Mouse (Mus musculus): ENCODE results near the gene Hsp90b1. TPM values are rescaled to one million over a fixed set of nuclear protein-coding genes. Genes with fewer than 3 reads are reported as not detected.
A peak's percentile ranks its signal among the peaks of the same experiment; 100 is the strongest.
"Not testable (repeated sequence)": the region's sequence is repeated elsewhere in the genome, so short reads cannot be mapped to it uniquely, and the experiment has no call there.

Gene Hsp90b1
- 100 to 1,000 TPM; 155 to 192 TPM for total RNA-seq (2021)
- long read RNA-seq, experiment 1, transcript Hsp90b1-201 (18 exons, 2,825 nt): major isoform, 96 of 115 reads
- long read RNA-seq, experiment 1, partial matches to known transcripts: 15 of 115 reads
- long read RNA-seq, experiment 1, other reads (novel, unspliced or antisense): 4 of 115 reads
- long read RNA-seq, experiment 2, transcript Hsp90b1-201 (18 exons, 2,825 nt): major isoform, 85 of 111 reads
- long read RNA-seq, experiment 2, partial matches to known transcripts: 18 of 111 reads
- long read RNA-seq, experiment 2, other reads (novel, unspliced or antisense): 8 of 111 reads

- DNase-seq: peak; percentile 94
Measured at GRCm38 (mm10) chr10:86705318-86705921, at the start of gene Hsp90b1, which contains the start of gene Ttc41. Gene Hsp90b1, minus strand, starts transcription at chr10:86705509. Gene Ttc41, plus strand, starts transcription at chr10:86705811.

- no peak for DNase-seq
Measured at GRCm38 (mm10) chr10:86744306-86744705, 39.0 kb upstream of the Hsp90b1 start.

- DNase-seq: no peak
Measured at GRCm38 (mm10) chr10:86742918-86743317, 37.6 kb upstream of the Hsp90b1 start.

DNA sequence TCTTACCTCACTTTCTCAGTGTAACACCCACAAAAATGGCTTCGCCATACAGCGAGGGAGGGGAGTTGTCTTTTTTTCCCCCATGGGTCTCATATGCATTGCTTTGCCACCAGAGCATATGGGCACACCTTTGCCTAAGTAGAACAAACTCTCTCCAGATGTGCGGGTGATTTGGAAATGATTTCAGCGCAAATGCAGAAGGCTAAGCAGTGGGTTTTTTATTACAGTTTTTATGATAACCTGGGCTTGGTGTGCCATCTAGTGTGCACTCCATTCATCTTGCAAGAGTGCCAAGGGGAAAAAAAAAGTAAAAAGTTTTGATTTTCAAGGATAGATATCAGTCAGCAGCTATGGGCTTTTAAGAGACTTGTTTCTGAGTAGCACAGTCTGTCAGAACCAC lies 29.7 kb upstream of the Hsp90b1 start:
- no peak for DNase-seq

- DNase-seq: no peak
Measured at GRCm38 (mm10) chr10:86731500-86731863, 26.2 kb upstream of the Hsp90b1 start.

DNA sequence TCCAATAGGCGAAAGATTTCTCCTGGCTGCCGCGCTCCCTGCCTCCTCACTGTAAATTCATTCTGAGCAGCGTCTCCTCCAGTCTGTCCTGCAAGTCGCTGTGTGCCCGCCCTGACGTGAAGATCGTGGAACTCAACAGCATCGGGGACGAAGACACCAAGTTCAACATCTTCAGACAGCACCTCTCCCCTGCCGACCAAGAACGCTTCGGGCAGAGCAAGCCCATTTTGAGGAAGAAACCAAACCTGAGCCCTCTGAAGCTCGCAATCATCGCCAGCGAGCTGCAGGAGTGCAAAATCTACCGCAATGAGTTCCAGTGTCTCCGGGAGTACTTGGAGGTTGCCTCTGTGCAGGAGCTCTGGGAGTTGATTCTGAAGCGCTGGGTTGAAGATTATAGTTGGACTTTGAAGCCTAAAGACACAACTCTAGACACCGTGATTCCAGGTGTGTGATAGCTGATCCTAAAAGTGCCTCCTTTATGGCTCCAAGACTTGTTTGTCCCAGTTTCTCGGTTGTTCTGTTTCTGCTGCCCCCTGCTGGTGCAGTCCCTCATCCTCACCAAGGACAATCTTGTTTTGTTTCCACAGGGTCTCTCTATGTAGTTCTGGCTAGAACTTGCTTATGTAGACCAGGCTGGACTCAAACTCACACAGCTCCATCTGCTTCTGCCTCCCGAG lies 25.7 kb upstream of the Hsp90b1 start:
- DNase-seq: peak; percentile 85

GRCm38 (mm10) chr10:86728176-86728575 lies 22.9 kb upstream of the Hsp90b1 start:
- DNase-seq: no peak

DNA sequence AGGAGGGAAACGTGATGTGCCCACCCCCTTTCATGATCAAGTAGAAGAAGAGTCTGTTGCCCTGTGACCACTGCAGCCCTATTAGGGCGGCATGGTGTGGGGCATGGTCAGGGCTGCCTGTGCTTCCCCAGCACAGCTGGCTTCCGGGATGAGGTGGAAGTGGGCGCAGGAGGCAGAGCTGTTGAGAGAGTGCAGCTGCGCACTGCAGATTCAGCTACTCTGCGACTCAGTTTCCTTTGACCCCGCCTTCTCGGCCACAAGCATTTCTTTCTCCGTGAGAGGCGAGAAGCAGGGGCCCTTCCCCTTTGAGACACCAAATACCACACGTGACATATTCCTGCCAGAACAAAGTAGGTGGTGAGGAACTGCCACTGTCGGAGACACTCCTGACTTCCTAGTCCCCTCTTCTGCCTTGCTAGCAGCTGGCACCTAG lies 22.3 kb upstream of the Hsp90b1 start:
- DNase-seq: peak; percentile 19

GRCm38 (mm10) chr10:86712156-86712555 lies 6.8 kb upstream of the Hsp90b1 start:
- DNase-seq: no peak

- DNase-seq: no peak
Measured at GRCm38 (mm10) chr10:86707134-86707533, 1.8 kb upstream of the Hsp90b1 start.

DNA sequence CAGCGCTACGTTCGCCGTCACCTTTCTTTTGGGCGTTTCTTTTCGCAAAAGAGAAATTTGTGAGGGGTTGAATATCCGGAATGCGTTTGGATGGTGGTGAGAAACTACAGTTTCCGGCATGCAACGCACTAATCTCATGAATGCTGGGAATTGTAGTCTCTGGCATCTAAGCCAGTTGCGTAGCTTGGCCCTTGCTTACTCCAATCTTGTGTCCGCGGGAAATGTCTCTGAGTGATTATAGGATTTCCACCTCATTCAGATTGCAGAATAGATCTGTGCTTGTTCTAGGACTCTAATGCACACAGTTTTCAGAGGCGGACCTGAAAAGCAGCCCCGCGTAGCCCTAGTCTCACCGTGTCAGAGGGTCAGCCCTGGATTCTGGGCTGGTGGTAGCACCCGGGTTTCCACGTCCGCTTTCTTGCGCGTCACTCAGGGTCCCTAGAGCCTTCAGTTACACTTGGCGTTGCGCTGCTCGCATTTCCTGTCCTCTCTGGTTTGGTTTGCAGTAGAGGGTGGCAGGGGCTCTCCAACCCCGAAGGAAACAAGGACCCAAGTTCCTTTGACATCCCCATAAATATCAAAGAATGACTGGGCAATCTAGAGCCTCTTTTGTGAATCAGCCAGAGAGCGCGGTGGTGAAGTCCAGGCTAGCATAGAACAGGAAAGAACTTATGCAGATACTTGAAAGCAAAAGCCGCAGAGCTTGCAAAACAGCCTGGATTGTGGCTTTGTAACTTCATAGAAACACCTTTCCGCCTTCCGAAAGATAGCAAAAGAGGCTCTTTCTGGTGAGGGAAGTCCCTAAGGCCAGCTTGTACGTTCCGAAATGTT lies 828 bp upstream of the Hsp90b1 start:
- DNase-seq: peak; percentile 63

DNA sequence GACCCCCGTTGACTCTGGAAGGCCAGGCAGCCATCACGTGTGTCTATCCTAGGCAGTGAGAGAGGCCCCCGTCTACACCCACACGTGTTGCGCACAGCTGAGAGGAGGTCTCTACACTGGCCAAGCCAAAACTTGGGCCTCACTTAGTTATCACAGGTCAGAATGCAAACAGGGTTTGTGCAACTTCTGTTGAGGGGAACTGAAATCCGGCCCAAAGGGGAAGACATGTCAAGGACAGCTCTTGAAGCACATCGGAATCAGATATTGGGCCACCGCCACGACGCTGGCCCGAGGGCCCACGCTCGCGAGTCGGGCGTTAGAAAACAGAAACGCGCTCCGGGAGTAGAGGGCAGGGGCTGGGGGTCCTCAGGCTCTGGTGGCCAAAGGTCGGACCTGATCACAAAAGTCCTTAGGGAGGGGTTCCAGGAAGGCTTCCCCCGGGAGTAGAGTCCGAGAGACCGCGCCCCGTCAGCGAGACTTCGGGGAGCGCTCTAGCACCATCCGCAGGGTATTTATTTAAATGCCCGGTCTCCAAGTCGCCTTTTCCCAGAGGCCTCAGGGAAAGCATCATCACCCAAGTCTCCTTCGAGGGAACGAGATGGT lies 619 bp downstream of the Hsp90b1 start:
- peak; percentile 30 for DNase-seq

DNA sequence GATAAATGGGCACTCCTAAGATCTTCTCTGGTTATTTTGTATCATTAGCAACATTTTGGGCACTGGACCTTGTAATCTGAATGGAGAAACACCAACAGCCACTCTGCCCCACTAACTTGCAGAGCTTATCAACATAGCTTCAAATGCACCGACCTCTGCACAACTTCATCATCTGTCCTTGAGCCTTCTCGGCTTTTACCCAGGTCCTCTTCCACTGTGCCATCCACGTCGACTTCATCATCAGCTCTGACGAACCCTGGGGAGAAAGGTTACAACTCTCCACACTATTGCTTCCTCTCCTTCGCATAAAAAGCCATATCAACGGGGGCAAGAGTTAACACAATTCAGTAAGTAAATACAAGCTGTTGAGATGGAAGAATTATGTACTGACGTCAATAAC lies 1.2 kb downstream of the Hsp90b1 start:
- DNase-seq: no peak

DNA sequence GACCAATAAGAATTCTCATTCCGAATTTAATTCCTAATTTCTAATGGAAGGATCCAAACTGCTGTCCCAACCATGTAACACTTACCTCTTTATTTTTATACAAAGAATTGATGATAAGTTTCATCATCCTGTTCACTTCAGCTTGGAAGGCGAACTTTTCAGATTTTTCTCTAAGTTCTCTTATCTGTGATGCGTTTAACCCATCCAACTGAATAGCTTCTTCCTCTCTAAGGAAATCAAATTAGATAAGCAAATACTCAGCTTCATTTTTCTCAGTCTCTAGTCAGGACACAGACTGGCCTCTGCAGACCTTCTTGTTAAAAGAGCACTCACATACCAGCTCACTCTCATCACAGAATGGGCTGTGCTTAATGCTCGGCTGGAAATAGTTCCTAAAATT lies 1.9 kb downstream of the Hsp90b1 start:
- DNase-seq: no peak

DNA sequence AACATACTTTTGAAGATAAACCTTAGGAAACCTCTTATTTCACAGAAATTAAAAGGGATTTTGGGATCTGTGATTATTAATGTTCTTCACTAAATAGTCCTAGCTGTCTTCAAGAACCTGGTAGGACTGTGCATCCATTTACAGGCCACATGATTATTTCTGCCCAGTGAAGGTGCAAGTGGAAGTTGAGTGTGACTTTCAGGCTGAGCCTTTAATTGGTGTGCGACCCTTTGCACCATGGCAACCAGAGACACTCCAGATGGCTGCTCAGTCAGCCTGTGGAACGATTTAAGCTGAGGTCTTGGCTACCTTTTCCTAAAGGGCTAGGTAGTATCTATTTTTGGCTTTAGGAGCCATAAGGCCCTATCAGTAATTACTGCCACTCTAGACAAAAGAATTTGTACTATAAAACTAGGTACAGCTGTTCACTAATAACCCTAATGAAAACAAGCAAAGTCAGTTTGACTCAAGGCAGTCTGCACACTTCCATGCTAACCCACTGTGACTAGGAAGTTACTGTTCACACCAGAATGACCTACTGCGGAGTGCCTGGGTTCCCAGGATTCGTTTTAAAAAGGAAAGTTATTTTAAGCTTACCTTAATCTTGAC lies 2.9 kb downstream of the Hsp90b1 start:
- DNase-seq: no peak

GRCm38 (mm10) chr10:86700973-86701372 lies 4.3 kb downstream of the Hsp90b1 start:
- DNase-seq: no peak

GRCm38 (mm10) chr10:86700251-86700650 lies 5.1 kb downstream of the Hsp90b1 start:
- DNase-seq: no peak

DNA sequence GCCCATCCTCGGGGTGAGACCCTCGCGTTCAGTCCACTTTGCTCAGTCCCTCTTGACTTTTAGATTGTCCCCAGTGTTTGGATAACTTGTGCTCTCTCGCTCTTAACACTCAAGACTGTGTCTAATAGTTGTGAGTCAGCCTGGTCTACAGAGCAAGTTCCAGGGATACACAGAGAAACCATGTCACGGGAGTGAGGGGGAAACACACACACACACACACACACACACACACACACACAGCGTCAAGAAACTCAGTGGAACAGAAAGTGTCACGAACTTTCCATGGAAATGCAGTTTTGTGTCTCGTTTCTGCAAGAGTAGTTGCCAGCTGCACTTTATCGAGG lies 19.3 kb downstream of the Hsp90b1 start:
- DNase-seq: not testable (repeated sequence)

GRCm38 (mm10) chr10:86685179-86686016 lies 19.9 kb downstream of the Hsp90b1 start:
- DNase-seq: peak; percentile 80

DNA sequence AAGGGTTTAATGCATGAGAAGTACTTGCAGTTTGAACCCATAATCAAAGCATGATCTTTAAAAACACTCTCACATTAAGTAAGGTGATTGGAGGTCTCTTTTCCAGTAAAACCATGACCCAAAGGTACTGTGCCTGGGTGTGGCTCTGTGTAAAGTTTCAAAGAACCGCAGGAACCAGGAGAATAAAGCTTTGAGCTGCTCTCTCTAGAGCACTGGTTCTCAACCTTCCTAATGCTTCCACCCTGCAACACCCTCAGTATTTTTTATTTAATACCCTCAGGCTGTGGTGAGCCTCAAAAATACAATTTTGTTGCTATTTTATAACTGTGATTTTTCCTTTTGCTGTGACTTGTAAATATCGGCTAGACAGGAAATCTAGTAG lies 20.5 kb downstream of the Hsp90b1 start:
- DNase-seq: not testable (repeated sequence)

- DNase-seq: not testable (repeated sequence)
Measured at GRCm38 (mm10) chr10:86670550-86670949, 34.8 kb downstream of the Hsp90b1 start.
